Mouse (Mus musculus): ENCODE results near the gene Olfr669. TPM values are rescaled to one million over a fixed set of nuclear protein-coding genes. Genes with fewer than 3 reads are reported as not detected.
"Not testable (repeated sequence)": the region's sequence is repeated elsewhere in the genome, so short reads cannot be mapped to it uniquely, and the experiment has no call there.

Gene Olfr669
- total RNA-seq (2014; fragmentation: Nextera tagmentation): not detected in 2 replicates
- not detected in 2 replicates for total RNA-seq (2017)

- no peak for ATAC-seq (replicated peaks; ENCODE audit: low FRiP score, low TSS enrichment, poor library complexity, severe bottlenecking)
Measured at GRCm38 (mm10) chr7:104933940-104934339, at the start of gene Olfr669. Gene Olfr669, plus strand, starts transcription at chr7:104934240.

GRCm38 (mm10) chr7:104895852-104896251 is 38.2 kb upstream of the Olfr669 start, which contains the start of gene Olfr666:
Gene Olfr666, minus strand, starts transcription at chr7:104895952.
- ATAC-seq (replicated peaks; ENCODE audit: low FRiP score, low TSS enrichment, poor library complexity, severe bottlenecking): no peak

DNA sequence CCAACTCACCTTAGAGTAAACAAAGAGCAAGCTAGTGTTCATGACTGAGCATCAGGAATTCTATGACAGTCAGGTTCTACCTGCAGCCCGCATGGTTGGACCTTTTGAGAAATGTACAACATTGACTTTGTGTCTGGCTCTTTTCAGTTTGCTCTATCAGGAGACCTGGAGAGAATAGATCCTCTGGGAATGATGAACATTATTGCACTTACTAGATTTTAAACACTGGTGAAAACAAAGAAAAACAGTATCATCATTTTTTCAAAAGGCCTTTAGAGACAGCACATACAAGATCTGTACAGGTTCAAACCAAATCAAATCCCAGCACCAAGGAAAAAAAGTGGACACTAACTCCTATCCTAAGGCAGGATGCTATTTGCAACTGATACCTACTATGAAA is 12.7 kb upstream of the Olfr669 start, which contains the start of gene Olfr667:
Olfr667 (minus strand) TSS at position 101 of the 400 bp plus-strand sequence.
- no peak for ATAC-seq (replicated peaks; ENCODE audit: low FRiP score, low TSS enrichment, poor library complexity, severe bottlenecking)

- ATAC-seq (replicated peaks; ENCODE audit: low FRiP score, low TSS enrichment, poor library complexity, severe bottlenecking): no peak
Measured at GRCm38 (mm10) chr7:104927957-104928356, 6.1 kb upstream of the Olfr669 start, which contains the start of gene Olfr668. Gene Olfr668, minus strand, starts transcription at chr7:104928057.

DNA sequence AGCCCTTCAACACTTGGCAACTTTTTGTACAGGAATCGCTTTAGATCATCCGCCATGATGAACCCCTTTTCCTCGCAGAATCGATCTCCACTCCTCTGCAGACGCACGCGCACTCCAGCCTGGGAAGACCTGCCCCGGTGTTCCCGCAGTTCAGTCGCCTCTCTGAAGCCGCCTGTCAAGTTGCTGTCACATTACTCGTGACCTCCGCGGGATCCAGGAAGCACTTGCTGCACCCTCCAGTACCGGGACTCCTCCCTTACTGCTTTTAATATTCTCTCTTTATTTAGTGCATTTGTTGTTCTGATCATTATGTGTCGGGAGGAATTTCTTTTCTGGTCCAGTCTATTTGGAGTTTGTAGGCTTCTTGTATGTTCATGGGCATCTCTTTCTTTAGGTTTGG is 16.2 kb downstream of the Olfr669 start:
- peak; percentile 90 for ATAC-seq (replicated peaks; ENCODE audit: low FRiP score, low TSS enrichment, poor library complexity, severe bottlenecking)

DNA sequence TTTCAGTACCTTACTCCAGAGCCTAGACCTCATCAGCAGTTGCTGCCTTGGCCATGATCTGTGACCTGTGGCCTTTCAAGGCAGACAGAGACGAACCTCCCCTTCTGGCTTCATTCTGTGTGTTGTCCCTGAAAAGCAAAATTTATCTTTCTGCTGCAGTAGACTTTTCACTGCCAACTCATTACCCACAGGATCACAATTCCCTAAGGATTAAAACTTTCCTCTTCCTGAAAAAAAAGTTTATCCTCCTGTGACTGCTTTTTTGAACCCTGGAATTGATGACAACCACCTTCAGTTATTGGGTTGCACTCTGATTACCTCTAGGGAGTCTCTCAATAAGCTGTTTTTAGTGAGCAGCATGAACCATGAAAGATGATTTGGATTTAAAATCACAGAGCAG is 28.5 kb downstream of the Olfr669 start, which contains the start of gene Olfr670:
Olfr670 (minus strand) TSS at position 101 of the 400 bp plus-strand sequence.
- ATAC-seq (replicated peaks; ENCODE audit: low FRiP score, low TSS enrichment, poor library complexity, severe bottlenecking): no peak

DNA sequence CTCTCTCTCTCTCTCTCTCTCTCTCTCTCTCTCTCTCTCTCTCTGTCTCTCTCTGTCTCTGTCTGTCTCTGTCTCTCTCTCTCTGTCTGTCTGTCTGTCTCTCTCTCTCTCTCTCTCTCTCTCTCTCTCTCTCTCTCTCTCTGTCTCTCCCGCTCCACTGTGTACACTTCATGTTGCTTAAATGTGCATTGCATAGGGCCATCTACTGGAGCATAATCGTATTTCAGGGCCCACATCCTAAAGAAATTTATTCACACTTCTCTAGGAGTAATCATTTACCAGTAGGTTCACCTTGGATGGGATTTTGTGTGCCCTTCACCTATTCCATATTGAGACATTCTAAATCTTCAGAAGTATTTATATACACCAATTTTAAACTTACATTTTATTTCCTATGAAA is 38.5 kb downstream of the Olfr669 start:
- not testable (repeated sequence) for ATAC-seq (replicated peaks; ENCODE audit: low FRiP score, low TSS enrichment, poor library complexity, severe bottlenecking)

DNA sequence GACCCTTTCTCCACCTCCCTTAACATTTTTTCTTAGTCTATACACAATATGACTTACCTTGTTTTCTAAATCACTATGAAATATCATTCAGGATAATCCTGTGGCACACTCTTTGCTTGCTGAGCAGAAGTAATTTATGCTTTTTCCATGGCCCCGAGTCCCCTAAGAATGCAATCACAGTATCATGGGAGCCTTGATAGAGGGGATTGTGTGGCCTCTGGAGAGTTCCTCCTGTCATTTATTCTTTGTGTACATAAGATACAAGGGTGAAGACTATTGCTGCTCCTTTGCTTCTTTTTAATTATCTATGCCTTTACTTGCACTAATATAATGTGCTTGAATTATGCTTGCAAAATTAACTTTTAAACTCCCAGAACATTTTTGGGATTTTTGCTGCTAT is 45.0 kb downstream of the Olfr669 start, which contains the start of gene Olfr671:
Olfr671 (minus strand) TSS at position 101 of the 400 bp plus-strand sequence.
- ATAC-seq (replicated peaks; ENCODE audit: low FRiP score, low TSS enrichment, poor library complexity, severe bottlenecking): no peak

Other genes with a start within 250 kb of the Olfr669 start
- gene Olfr661, start 247.7 kb upstream of the Olfr669 start, total RNA-seq (2014; fragmentation: Nextera tagmentation): not detected in 2 replicates
- gene Olfr661, start 247.7 kb upstream of the Olfr669 start, total RNA-seq (2017): not detected in 2 replicates
- gene Usp17le, start 156.8 kb upstream of the Olfr669 start, total RNA-seq (2014; fragmentation: Nextera tagmentation): not detected in 2 replicates
- not detected in 2 replicates for gene Usp17le, start 156.8 kb upstream of the Olfr669 start, total RNA-seq (2017)
- not detected in 2 replicates for gene Usp17lb, start 91.6 kb upstream of the Olfr669 start, total RNA-seq (2014; fragmentation: Nextera tagmentation)
- not detected in 2 replicates for gene Usp17lb, start 91.6 kb upstream of the Olfr669 start, total RNA-seq (2017)
- gene Usp17la, start 77.2 kb upstream of the Olfr669 start, total RNA-seq (2014; fragmentation: Nextera tagmentation): not detected in 2 replicates
- not detected in 2 replicates for gene Usp17la, start 77.2 kb upstream of the Olfr669 start, total RNA-seq (2017)
- not detected in 2 replicates for gene Olfr665, start 56.2 kb upstream of the Olfr669 start, total RNA-seq (2014; fragmentation: Nextera tagmentation)
- not detected in 2 replicates for gene Olfr665, start 56.2 kb upstream of the Olfr669 start, total RNA-seq (2017)
- not detected in 2 replicates for gene Olfr666, start 38.3 kb upstream of the Olfr669 start, total RNA-seq (2014; fragmentation: Nextera tagmentation)
- not detected in 2 replicates for gene Olfr666, start 38.3 kb upstream of the Olfr669 start, total RNA-seq (2017)
- not detected in 2 replicates for gene Olfr667, start 12.8 kb upstream of the Olfr669 start, total RNA-seq (2014; fragmentation: Nextera tagmentation)
- not detected in 2 replicates for gene Olfr667, start 12.8 kb upstream of the Olfr669 start, total RNA-seq (2017)
- not detected in 2 replicates for gene Olfr668, start 6.2 kb upstream of the Olfr669 start, total RNA-seq (2014; fragmentation: Nextera tagmentation)
- not detected in 2 replicates for gene Olfr668, start 6.2 kb upstream of the Olfr669 start, total RNA-seq (2017)
- not detected in 2 replicates for gene Olfr670, start 28.4 kb downstream of the Olfr669 start, total RNA-seq (2014; fragmentation: Nextera tagmentation)
- not detected in 2 replicates for gene Olfr670, start 28.4 kb downstream of the Olfr669 start, total RNA-seq (2017)
- gene Olfr671, start 44.9 kb downstream of the Olfr669 start, total RNA-seq (2014; fragmentation: Nextera tagmentation): not detected in 2 replicates
- gene Olfr671, start 44.9 kb downstream of the Olfr669 start, total RNA-seq (2017): not detected in 2 replicates
- gene Olfr672, start 67.8 kb downstream of the Olfr669 start, total RNA-seq (2014; fragmentation: Nextera tagmentation): not detected in 2 replicates
- not detected in 2 replicates for gene Olfr672, start 67.8 kb downstream of the Olfr669 start, total RNA-seq (2017)
- not detected in 2 replicates for gene Olfr675, start 94.2 kb downstream of the Olfr669 start, total RNA-seq (2014; fragmentation: Nextera tagmentation)
- not detected in 2 replicates for gene Olfr675, start 94.2 kb downstream of the Olfr669 start, total RNA-seq (2017)
- gene Olfr676, start 98.5 kb downstream of the Olfr669 start, total RNA-seq (2014; fragmentation: Nextera tagmentation): not detected in 2 replicates
- not detected in 2 replicates for gene Olfr676, start 98.5 kb downstream of the Olfr669 start, total RNA-seq (2017)
- not detected in 2 replicates for gene Olfr677, start 117.1 kb downstream of the Olfr669 start, total RNA-seq (2014; fragmentation: Nextera tagmentation)
- gene Olfr677, start 117.1 kb downstream of the Olfr669 start, total RNA-seq (2017): not detected in 2 replicates
- gene Olfr678, start 130.2 kb downstream of the Olfr669 start, total RNA-seq (2014; fragmentation: Nextera tagmentation): not detected in 2 replicates
- gene Olfr678, start 130.2 kb downstream of the Olfr669 start, total RNA-seq (2017): not detected in 2 replicates
- gene Olfr679, start 147.0 kb downstream of the Olfr669 start, total RNA-seq (2014; fragmentation: Nextera tagmentation): not detected in 2 replicates
- gene Olfr679, start 147.0 kb downstream of the Olfr669 start, total RNA-seq (2017): not detected in 2 replicates
- not detected in 2 replicates for gene Olfr680-ps1, start 158.6 kb downstream of the Olfr669 start, total RNA-seq (2014; fragmentation: Nextera tagmentation)
- not detected in 2 replicates for gene Olfr680-ps1, start 158.6 kb downstream of the Olfr669 start, total RNA-seq (2017)
- not detected in 2 replicates for gene Olfr681, start 182.6 kb downstream of the Olfr669 start, total RNA-seq (2014; fragmentation: Nextera tagmentation)
- not detected in 2 replicates for gene Olfr681, start 182.6 kb downstream of the Olfr669 start, total RNA-seq (2017)
- not detected in 2 replicates for gene Olfr683, start 212.8 kb downstream of the Olfr669 start, total RNA-seq (2014; fragmentation: Nextera tagmentation)
- gene Olfr683, start 212.8 kb downstream of the Olfr669 start, total RNA-seq (2017): not detected in 2 replicates
- not detected in 2 replicates for gene Olfr684, start 229.4 kb downstream of the Olfr669 start, total RNA-seq (2014; fragmentation: Nextera tagmentation)
- not detected in 2 replicates for gene Olfr684, start 229.4 kb downstream of the Olfr669 start, total RNA-seq (2017)